Mouse (Mus musculus) midbrain, postnatal 0 days (tissue): ENCODE data around the gene Ankrd65. TPM values are rescaled to one million over a fixed set of nuclear protein-coding genes. Genes with fewer than 3 reads are reported as not detected.

ENCODE experiments used
- ATAC-seq: fragments of 200-750 bp; cut with Nextera tagmentation; 2 replicates; pipeline ENCODE4 v1.8.0; 2017; ENCODE audit warnings: moderate number of reproducible peaks, mild to moderate bottlenecking, moderate TSS enrichment, moderate library complexity; ENCODE audit not compliant: low FRiP score
- DNase-seq: peaks from one replicate; pipeline ENCODE4 v3.0.0-alpha.2; 2015; ENCODE audit warnings: low spot score
- H3K27ac ChIP-seq: fragments of 300-500 bp; sonication (generic); 2 replicates; pipeline ENCODE4 v1.5.1; 2014; ENCODE audit warnings: low read depth, mild to moderate bottlenecking, low read length, mixed read lengths
- H3K27me3 ChIP-seq: fragments of 300-500 bp; sonication (generic); 2 replicates; pipeline ENCODE4 v1.6.1; 2014; ENCODE audit warnings: low read length, control low read depth, mixed read lengths; ENCODE audit not compliant: insufficient read depth
- H3K36me3 ChIP-seq: fragments of 300-500 bp; sonication (generic); 2 replicates; pipeline ENCODE4 v1.6.1; 2014; ENCODE audit warnings: low read length, control low read depth, mixed read lengths; ENCODE audit not compliant: insufficient read depth
- H3K4me1 ChIP-seq: fragments of 300-500 bp; sonication (generic); 2 replicates; pipeline ENCODE4 v1.6.1; 2014; ENCODE audit warnings: mild to moderate bottlenecking, control low read depth, antibody characterized with exemption, low read length, mixed read lengths; ENCODE audit not compliant: insufficient read depth
- H3K4me2 ChIP-seq: fragments of 300-500 bp; sonication (generic); 2 replicates; pipeline ENCODE4 v1.6.1; 2014; ENCODE audit warnings: low read depth, mild to moderate bottlenecking, low read length, mixed read lengths; ENCODE audit not compliant: poor library complexity, severe bottlenecking
- H3K4me3 ChIP-seq: fragments of 300-500 bp; sonication (generic); 2 replicates; pipeline ENCODE4 v1.5.1; 2014; ENCODE audit warnings: low read depth, mild to moderate bottlenecking, low read length, moderate library complexity
- H3K9ac ChIP-seq: fragments of 300-500 bp; sonication (generic); replicated peaks from 2 replicates; pipeline ENCODE4 v1.6.1; 2014; ENCODE audit warnings: mild to moderate bottlenecking, low read length, moderate library complexity, mixed read lengths; ENCODE audit not compliant: poor library complexity, severe bottlenecking
- H3K9me3 ChIP-seq: fragments of 300-500 bp; sonication (generic); 2 replicates; pipeline ENCODE4 v1.6.1; 2016; ENCODE audit warnings: low read length, control low read depth
- CTCF ChIP-seq: IDR thresholded peaks from 2 replicates; pipeline ENCODE4 v1.5.1; 2016; ENCODE audit warnings: antibody characterized with exemption, mild to moderate bottlenecking
- WGBS: fragments of 180-500 bp; shearing (Covaris S2); extraction: QIAGEN DNeasy Blood & Tissue Kit; methylation state at CpG from one replicate; pipeline ENCODE4 v1.1.7; 2014; 5-methylcytosine and 5-hydroxymethylcytosine counted together
- microRNA-seq: library from miRNA; unstranded; fragments of <30 nt; microRNA quantifications from one replicate; pipeline ENCODE4, GENCODE M21; 2016; ENCODE audit warnings: borderline number of aligned reads
- polyA plus RNA-seq: library from polyadenylated mRNA; unstranded; fragments of >200 nt; fragmentation: Nextera tagmentation; extraction: Ambion mirVana; gene quantifications from 2 replicates; pipeline ENCODE4 v1.2.1, GENCODE M21; 2015
- total RNA-seq: library from RNA; depleted of rRNA; stranded (reverse); fragments of >200 nt; gene quantifications from 2 replicates; pipeline ENCODE4 v1.2.3, GENCODE M21; 2014; rRNA removed

Ankrd65 gene
- total and polyA plus RNA-seq, 2 experiments from 2014 or later, result not detected

- Histone ChIP-seq H3K4me2 (no peak overlapping the region), H3K9ac (no peak overlapping the region), H3K36me3 (no peaks in the 10 kb centered on the region), H3K4me1 (peaks cover 1% of the 10 kb centered on the region), H3K4me3 (no peak overlapping the region), H3K9me3 (no peaks in the 10 kb centered on the region), H3K27me3 (peaks cover 7% of the 10 kb centered on the region), H3K27ac (no peak overlapping the region)
- no peak for TF ChIP-seq CTCF
- no peak for ATAC-seq
- WGBS, result 92% methylated on average over 5 of the region's 5 CpGs
- no peak for DNase-seq
Measured at GRCm38 (mm10) chr4:155843231-155843630, 53.0 kb downstream of the Ankrd65 start.

DNA sequence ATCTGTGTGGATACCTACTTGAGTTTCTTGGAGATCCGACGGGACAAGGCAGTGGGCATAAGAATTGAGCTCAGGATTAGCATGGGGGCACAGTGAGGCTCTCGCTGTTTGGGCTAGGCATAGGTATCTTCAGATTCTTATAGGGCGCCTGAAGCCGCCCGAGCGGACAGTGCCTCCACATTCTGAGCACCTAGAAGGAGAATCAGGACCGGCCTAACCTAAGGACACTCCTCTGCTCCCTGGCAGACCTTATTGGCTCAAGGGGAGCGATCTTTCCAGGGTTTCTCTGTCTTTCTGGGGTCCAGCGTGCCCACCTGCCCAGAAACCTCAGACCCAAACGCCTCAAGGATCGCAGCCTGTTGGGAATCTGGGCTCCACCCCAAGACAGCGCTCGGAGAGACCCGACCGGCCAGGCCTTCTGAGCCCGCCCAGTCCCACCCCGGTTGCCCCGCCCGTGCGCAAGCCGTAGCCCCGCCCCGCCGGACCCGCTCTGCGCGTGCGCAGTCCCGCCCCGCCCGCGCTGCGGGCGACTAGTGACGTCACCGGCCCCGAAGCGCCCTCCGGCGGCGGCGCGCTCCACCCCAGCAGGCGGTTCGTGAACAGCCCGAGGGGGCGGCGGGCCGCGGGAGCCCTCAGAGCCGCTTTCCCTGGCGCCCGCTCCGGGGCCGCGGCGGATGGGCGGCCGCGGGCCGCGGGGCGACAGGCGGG is 56.8 kb downstream of the Ankrd65 start, which contains the start of gene Dvl1:
TSS of gene Dvl1 (plus strand) at position 532 of the 708 bp plus-strand sequence.
- ATAC-seq (peak; percentile 87), DNase-seq (peak; percentile 86)
- H3K9ac ChIP-seq, result peak within 1 kb of the TSS; percentile 86
- peak; percentile 55 for TF ChIP-seq CTCF
- peak within 1 kb of the TSS; percentile 95 for H3K4me2 ChIP-seq
- peaks cover 17% of the 10 kb centered on the region for H3K4me1 ChIP-seq
- WGBS, result 5% methylated on average over 23 of the region's 65 CpGs
- H3K4me3 ChIP-seq, result peak within 1 kb of the TSS; percentile 86
- H3K9me3 ChIP-seq, result no peaks in the 10 kb centered on the region
- H3K36me3 ChIP-seq, result no peaks in the 10 kb centered on the region
- no peaks in the 10 kb centered on the region for H3K27me3 ChIP-seq
- peak within 1 kb of the TSS; percentile 82 for H3K27ac ChIP-seq

GRCm38 (mm10) chr4:155847591-155848352 is 57.5 kb downstream of the Ankrd65 start:
- DNase-seq, result no peak
- no peaks in the 10 kb centered on the region for H3K9me3 ChIP-seq

GRCm38 (mm10) chr4:155848434-155849095 is 58.3 kb downstream of the Ankrd65 start:
- TF ChIP-seq CTCF, result no peak
- Histone ChIP-seq H3K27me3 (no peaks in the 10 kb centered on the region), H3K4me1 (peaks cover 17% of the 10 kb centered on the region), H3K4me2 (peak overlapping the region; percentile 95), H3K4me3 (peak overlapping the region; percentile 86), H3K27ac (no peak overlapping the region), H3K9ac (peak overlapping the region; percentile 86), H3K36me3 (0 out of 2 replicates have a peak, but pooled peaks cover 3% of the 10 kb centered on the region), H3K9me3 (no peaks in the 10 kb centered on the region)
- 56% methylated on average over 7 of the region's 7 CpGs for WGBS
- no peak for DNase-seq
- no peak for ATAC-seq

More at GRCm38 (mm10) chr4:155847591-155848352, 57.5 kb downstream of the Ankrd65 start:
- no peak for TF ChIP-seq CTCF
- Histone ChIP-seq H3K9ac (peak overlapping the region; percentile 86), H3K4me1 (peaks cover 17% of the 10 kb centered on the region), H3K27ac (peak overlapping the region; percentile 82), H3K4me3 (peak overlapping the region; percentile 86), H3K36me3 (no peaks in the 10 kb centered on the region), H3K27me3 (no peaks in the 10 kb centered on the region), H3K4me2 (peak overlapping the region; percentile 95)
- ATAC-seq, result peak; percentile 56
- under 1% methylated on average over 65 of the region's 69 CpGs for WGBS

Small RNAs within 50 kb of the gene (microRNA-seq; reads per million reads assigned to microRNA genes)
- not detected for gene Gm27743

Other genes with a start within 250 kb of the Ankrd65 start
- 69.1 and 81.6 TPM in 2 replicates for gene Nadk, start 228.1 kb upstream of the Ankrd65 start, total RNA-seq
- gene Nadk, start 228.1 kb upstream of the Ankrd65 start, polyA plus RNA-seq, result 48.2 and 56.6 TPM in 2 replicates
- 65.1 and 74.9 TPM in 2 replicates for gene Slc35e2, start 189.0 kb upstream of the Ankrd65 start, total RNA-seq
- gene Slc35e2, start 189.0 kb upstream of the Ankrd65 start, polyA plus RNA-seq, result 14.7 and 14.8 TPM in 2 replicates
- gene Cdk11b, start 165.6 kb upstream of the Ankrd65 start, total RNA-seq, result 15.2 and 25.3 TPM in 2 replicates
- 60.2 and 64.1 TPM in 2 replicates for gene Cdk11b, start 165.6 kb upstream of the Ankrd65 start, polyA plus RNA-seq
- gene Gm10563, start 145.0 kb upstream of the Ankrd65 start, total RNA-seq, result not detected in 2 replicates
- not detected in 2 replicates for gene Gm10563, start 145.0 kb upstream of the Ankrd65 start, polyA plus RNA-seq
- 4.1 and 6.4 TPM in 2 replicates for gene Mmp23, start 137.1 kb upstream of the Ankrd65 start, total RNA-seq
- 4.4 and 5.6 TPM in 2 replicates for gene Mmp23, start 137.1 kb upstream of the Ankrd65 start, polyA plus RNA-seq
- 115 and 118 TPM in 2 replicates for gene Mib2, start 121.2 kb upstream of the Ankrd65 start, total RNA-seq
- gene Mib2, start 121.2 kb upstream of the Ankrd65 start, polyA plus RNA-seq, result 49.3 and 49.5 TPM in 2 replicates
- gene Fndc10, start 96.1 kb upstream of the Ankrd65 start, total RNA-seq, result 43.8 and 46.4 TPM in 2 replicates
- 24.3 and 27.4 TPM in 2 replicates for gene Fndc10, start 96.1 kb upstream of the Ankrd65 start, polyA plus RNA-seq
- 84.1 and 90.7 TPM in 2 replicates for gene Ssu72, start 85.6 kb upstream of the Ankrd65 start, total RNA-seq
- gene Ssu72, start 85.6 kb upstream of the Ankrd65 start, polyA plus RNA-seq, result 152 and 153 TPM in 2 replicates
- gene Tmem240, start 55.6 kb upstream of the Ankrd65 start, total RNA-seq, result 51.0 and 78.0 TPM in 2 replicates
- gene Tmem240, start 55.6 kb upstream of the Ankrd65 start, polyA plus RNA-seq, result 34.9 and 37.9 TPM in 2 replicates
- 52.6 and 69.1 TPM in 2 replicates for gene Atad3a, start 29.3 kb upstream of the Ankrd65 start, total RNA-seq
- gene Atad3a, start 29.3 kb upstream of the Ankrd65 start, polyA plus RNA-seq, result 65.9 and 69.9 TPM in 2 replicates
- 42.1 and 42.5 TPM in 2 replicates for gene Vwa1, start 15.7 kb upstream of the Ankrd65 start, total RNA-seq
- gene Vwa1, start 15.7 kb upstream of the Ankrd65 start, polyA plus RNA-seq, result 25.5 and 28.7 TPM in 2 replicates
- 0.66 and 1.6 TPM in 2 replicates for gene Tmem88b, start 4.6 kb upstream of the Ankrd65 start, total RNA-seq
- gene Tmem88b, start 4.6 kb upstream of the Ankrd65 start, polyA plus RNA-seq, result 0.56 and 0.65 TPM in 2 replicates
- gene Mrpl20, start 12.4 kb downstream of the Ankrd65 start, total RNA-seq, result 111 and 123 TPM in 2 replicates
- gene Mrpl20, start 12.4 kb downstream of the Ankrd65 start, polyA plus RNA-seq, result 279 and 316 TPM in 2 replicates
- gene Ccnl2, start 22.1 kb downstream of the Ankrd65 start, total RNA-seq, result 66.3 and 112 TPM in 2 replicates
- gene Ccnl2, start 22.1 kb downstream of the Ankrd65 start, polyA plus RNA-seq, result 78.6 and 88.8 TPM in 2 replicates
- gene Aurkaip1, start 40.8 kb downstream of the Ankrd65 start, total RNA-seq, result 90.9 and 102 TPM in 2 replicates
- 155 and 158 TPM in 2 replicates for gene Aurkaip1, start 40.8 kb downstream of the Ankrd65 start, polyA plus RNA-seq
- gene Mxra8, start 49.2 kb downstream of the Ankrd65 start, total RNA-seq, result 35.5 and 37.2 TPM in 2 replicates
- 27.2 and 32.7 TPM in 2 replicates for gene Mxra8, start 49.2 kb downstream of the Ankrd65 start, polyA plus RNA-seq
- 141 and 156 TPM in 2 replicates for gene Dvl1, start 57.0 kb downstream of the Ankrd65 start, total RNA-seq
- gene Dvl1, start 57.0 kb downstream of the Ankrd65 start, polyA plus RNA-seq, result 17.5 TPM in 2 replicates
- 0.38 and 1.2 TPM in 2 replicates for gene Tas1r3, start 72.9 kb downstream of the Ankrd65 start, total RNA-seq
- gene Tas1r3, start 72.9 kb downstream of the Ankrd65 start, polyA plus RNA-seq, result 0.12 and 0.22 TPM in 2 replicates
- 35.3 and 43.7 TPM in 2 replicates for gene Cptp, start 79.0 kb downstream of the Ankrd65 start, total RNA-seq
- gene Cptp, start 79.0 kb downstream of the Ankrd65 start, polyA plus RNA-seq, result 27.3 and 32.1 TPM in 2 replicates
- gene Ints11, start 79.1 kb downstream of the Ankrd65 start, total RNA-seq, result 45.0 and 56.0 TPM in 2 replicates
- 53.6 and 56.0 TPM in 2 replicates for gene Ints11, start 79.1 kb downstream of the Ankrd65 start, polyA plus RNA-seq
- 71.9 and 95.9 TPM in 2 replicates for gene Pusl1, start 101.3 kb downstream of the Ankrd65 start, total RNA-seq
- gene Pusl1, start 101.3 kb downstream of the Ankrd65 start, polyA plus RNA-seq, result 54.3 and 54.5 TPM in 2 replicates
- 82.6 and 99.3 TPM in 2 replicates for gene Acap3, start 101.4 kb downstream of the Ankrd65 start, total RNA-seq
- gene Acap3, start 101.4 kb downstream of the Ankrd65 start, polyA plus RNA-seq, result 63.3 and 64.5 TPM in 2 replicates
- 76.5 and 82.0 TPM in 2 replicates for gene Ube2j2, start 153.4 kb downstream of the Ankrd65 start, total RNA-seq
- 125 and 138 TPM in 2 replicates for gene Ube2j2, start 153.4 kb downstream of the Ankrd65 start, polyA plus RNA-seq
- 11.7 and 13.3 TPM in 2 replicates for gene C1qtnf12, start 171.9 kb downstream of the Ankrd65 start, total RNA-seq
- 11.7 and 14.8 TPM in 2 replicates for gene C1qtnf12, start 171.9 kb downstream of the Ankrd65 start, polyA plus RNA-seq
- gene B3galt6, start 202.2 kb downstream of the Ankrd65 start, total RNA-seq, result 52.5 and 57.2 TPM in 2 replicates
- gene B3galt6, start 202.2 kb downstream of the Ankrd65 start, polyA plus RNA-seq, result 31.1 and 32.2 TPM in 2 replicates
- 84.8 and 105 TPM in 2 replicates for gene Sdf4, start 202.4 kb downstream of the Ankrd65 start, total RNA-seq
- gene Sdf4, start 202.4 kb downstream of the Ankrd65 start, polyA plus RNA-seq, result 111 and 112 TPM in 2 replicates
- 0.66 and 1.4 TPM in 2 replicates for gene Tnfrsf4, start 223.4 kb downstream of the Ankrd65 start, total RNA-seq
- gene Tnfrsf4, start 223.4 kb downstream of the Ankrd65 start, polyA plus RNA-seq, result 0.54 and 0.78 TPM in 2 replicates
- gene Tnfrsf18, start 235.7 kb downstream of the Ankrd65 start, total RNA-seq, result not detected in 2 replicates
- gene Tnfrsf18, start 235.7 kb downstream of the Ankrd65 start, polyA plus RNA-seq, result 1.5 and 2.2 TPM in 2 replicates